Mouse (Mus musculus) embryonic facial prominence, embryonic 11.5 days (tissue): ENCODE data around the gene Tra2b. TPM values are rescaled to one million over a fixed set of nuclear protein-coding genes. Genes with fewer than 3 reads are reported as not detected.

Source experiments
- ATAC-seq: fragments of 200-750 bp; cut with Nextera tagmentation; replicated peaks from 2 replicates; pipeline ENCODE4 v1.8.0; 2017; ENCODE audit warnings: low read depth; ENCODE audit not compliant: insufficient number of reproducible peaks, low FRiP score, low TSS enrichment
- DNase-seq: peaks from one replicate; pipeline ENCODE4 v3.0.0-alpha.2; 2015; ENCODE audit warnings: low spot score
- H3K27ac ChIP-seq: fragments of 300-500 bp; sonication (generic); replicated peaks from 2 replicates; pipeline ENCODE4 v1.5.1; 2014; ENCODE audit warnings: mild to moderate bottlenecking, low read depth, low read length, control low read depth
- H3K27me3 ChIP-seq: fragments of 300-500 bp; sonication (generic); 2 replicates; pipeline ENCODE4 v1.6.1; 2014; ENCODE audit warnings: mild to moderate bottlenecking, low read length, moderate library complexity, mixed read lengths; ENCODE audit not compliant: control insufficient read depth, insufficient read depth
- H3K36me3 ChIP-seq: fragments of 300-500 bp; sonication (generic); replicated peaks from 2 replicates; pipeline ENCODE4 v1.6.1; 2014; ENCODE audit warnings: low read depth, mild to moderate bottlenecking, low read length, moderate library complexity, mixed read lengths; ENCODE audit not compliant: control insufficient read depth, insufficient read depth
- H3K4me1 ChIP-seq: fragments of 300-500 bp; sonication (generic); 2 replicates; pipeline ENCODE4 v1.6.1; 2014; ENCODE audit warnings: low read length, mixed read lengths; ENCODE audit not compliant: control insufficient read depth, insufficient read depth
- H3K4me2 ChIP-seq: fragments of 300-500 bp; sonication (generic); 2 replicates; pipeline ENCODE4 v1.6.1; 2014; ENCODE audit warnings: low read depth, mild to moderate bottlenecking, control low read depth, low read length, moderate library complexity
- H3K4me3 ChIP-seq: fragments of 300-500 bp; sonication (generic); 2 replicates; pipeline ENCODE4 v1.5.1; 2014; ENCODE audit warnings: low read depth, low read length, control low read depth
- H3K9ac ChIP-seq: fragments of 300-500 bp; sonication (generic); replicated peaks from 2 replicates; pipeline ENCODE4 v1.6.1; 2014; ENCODE audit warnings: mild to moderate bottlenecking, control low read depth, low read length
- H3K9me3 ChIP-seq: fragments of 300-500 bp; sonication (generic); replicated peaks from 2 replicates; pipeline ENCODE4 v1.6.1; 2016; ENCODE audit warnings: mild to moderate bottlenecking, low read length, inconsistent platforms, mixed read lengths; ENCODE audit not compliant: control insufficient read depth
- WGBS: fragments of 180-500 bp; shearing (Covaris S2); extraction: QIAGEN DNeasy Blood & Tissue Kit; methylation state at CpG from one replicate; pipeline ENCODE4 v1.1.7; 2014; 5-methylcytosine and 5-hydroxymethylcytosine counted together
- polyA plus RNA-seq: library from polyadenylated mRNA; unstranded; fragments of >200 nt; fragmentation: Nextera tagmentation; extraction: Ambion mirVana; gene quantifications from 2 replicates; pipeline ENCODE4 v1.2.1, GENCODE M21; 2014

Tra2b gene
- polyA plus RNA-seq, 1 experiment from 2014 or later = 558 TPM

GRCm38 (mm10) chr16:22201858-22202257 lies 63.9 kb downstream of the Tra2b start:
- H3K4me3 ChIP-seq = no peak overlapping the region
- H3K9ac ChIP-seq = no peak overlapping the region
- DNase-seq (no peak), ATAC-seq (no peak)
- no peak overlapping the region for H3K27ac ChIP-seq
- WGBS = 69% methylated on average over 3 of the region's 3 CpGs
- H3K9me3 ChIP-seq = no peaks in the 10 kb centered on the region
- no peaks in the 10 kb centered on the region for H3K36me3 ChIP-seq
- H3K4me1 ChIP-seq = no peaks in the 10 kb centered on the region
- no peaks in the 10 kb centered on the region for H3K27me3 ChIP-seq
- H3K4me2 ChIP-seq = no peak overlapping the region

- WGBS = 55% methylated on average over 1 of the region's 1 CpGs
- Histone ChIP-seq H3K36me3 (no peaks in the 10 kb centered on the region), H3K27ac (no peak overlapping the region), H3K27me3 (no peaks in the 10 kb centered on the region), H3K4me3 (no peak overlapping the region), H3K4me1 (no peaks in the 10 kb centered on the region), H3K9me3 (no peaks in the 10 kb centered on the region), H3K9ac (no peak overlapping the region), H3K4me2 (no peak overlapping the region)
- DNase-seq (no peak), ATAC-seq (no peak)
These were observed 65.3 kb downstream of the Tra2b start for GRCm38 (mm10) chr16:22200476-22200875.

Other genes with a start within 250 kb of the Tra2b start
- gene Igf2bp2, start 102.7 kb downstream of the Tra2b start, polyA plus RNA-seq = 144 and 149 TPM in 2 replicates
- gene Etv5, start 173.7 kb upstream of the Tra2b start, polyA plus RNA-seq = 30.6 and 35.1 TPM in 2 replicates